27 mouse cellular contexts compared by ENCODE assay signal in the genomic region with DNA sequence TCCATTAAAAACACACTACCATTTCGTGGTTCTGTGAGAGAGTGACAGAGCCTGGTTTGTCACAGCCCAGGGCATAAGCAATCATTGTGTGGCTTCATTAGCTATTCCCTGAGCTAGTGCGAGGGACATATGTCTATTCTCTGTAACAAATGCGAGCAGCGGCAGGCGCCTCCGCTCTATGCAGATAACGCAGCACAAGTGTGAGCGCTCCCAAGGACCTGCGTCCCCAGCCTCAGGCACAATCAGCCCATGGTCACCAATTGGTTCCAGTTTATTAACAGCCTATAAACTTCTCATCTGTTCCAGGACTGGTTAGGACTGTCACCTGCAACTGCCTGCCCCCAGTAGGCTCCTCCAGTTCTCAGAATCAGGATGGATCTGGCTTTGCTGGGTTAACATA. TPM values are rescaled to one million over a fixed set of nuclear protein-coding genes. Genes with fewer than 3 reads are reported as not detected.
DNase-seq lines count a peak whose midpoint lies in the region; ATAC-seq and TF ChIP-seq lines count a peak whose summit lies in the region.
"Had no signal": no experiment of that assay in that cellular context is flagged by ENCODE, and none has a peak within 500 bp of the region (broad histone marks: within the 10 kb centered on the region; RNA-seq: fewer than 3 reads in every experiment).

No protein-coding gene starts in this region.

- H3K9ac ChIP-seq in hindbrain, embryonic 14.5 days, result no peak overlapping the region
- H3K9ac ChIP-seq in kidney, embryonic 16.5 days (replicated peaks; ENCODE audit: low read length), result no peak overlapping the region
- H3K9ac ChIP-seq: heart, embryonic 12.5 days had no signal

- no peak overlapping the region for H3K27ac ChIP-seq in hindbrain, embryonic 14.5 days
- no peak overlapping the region for H3K27ac ChIP-seq in kidney, embryonic 16.5 days (ENCODE audit: low read length)
- H3K27ac ChIP-seq: left cerebral cortex, adult 2 months had no signal

- WGBS in hindbrain, embryonic 14.5 days, result 12% methylated on average over 9 of the region's 9 CpGs
- 45% methylated on average over 9 of the region's 9 CpGs for WGBS in kidney, embryonic 16.5 days

- intact Hi-C loops in left cerebral cortex, postnatal 4 days (cut with DNase I), result no loop called here

- peak; percentile 31 for DNase-seq in left cerebral cortex, postnatal 4 days
- no peak for DNase-seq in left cerebral cortex, adult 18-20 months (ENCODE audit: low spot score in 2 of 2)
- DNase-seq in brain, adult 2 months (ENCODE audit: low read depth, low spot score), result peak; percentile 30
- peak; percentile 77 for DNase-seq in brain, embryonic 14.5 days (ENCODE audit: low read depth)
- DNase-seq in hindbrain, embryonic 14.5 days (ENCODE audit: low spot score), result no peak
- no peak for DNase-seq in urinary bladder, adult 18-20 months (ENCODE audit: low spot score in 2 of 2)
- DNase-seq: adrenal gland, adult 2 months; cerebellum, postnatal 10 days; gastrocnemius, postnatal 10 days; heart, adult 11 months; heart, postnatal 14 days; kidney, adult 9 months; kidney, postnatal 36 days; lung, adult 18-20 months; lung, postnatal 14 days; right cerebral cortex, postnatal 14 days; spleen, adult 18-20 months; thymus, postnatal 4 days had no signal

- no peak for TF ChIP-seq CTCF in brain, embryonic 14.5 days (IDR thresholded peaks at IDR 0.05; ENCODE audit: borderline replicate concordance, extremely low read depth, insufficient read depth, insufficient read length)

- H3K4me3 ChIP-seq in hindbrain, embryonic 14.5 days (replicated peaks; ENCODE audit: low read length), result no peak overlapping the region
- no peak overlapping the region for H3K4me3 ChIP-seq in kidney, embryonic 16.5 days (ENCODE audit: low read length)
- H3K4me3 ChIP-seq: heart, embryonic 12.5 days; left cerebral cortex, adult 2 months; myocyte had no signal

- H3K27me3 ChIP-seq in hindbrain, embryonic 14.5 days (ENCODE audit: control insufficient read depth, insufficient read depth, low read length), result peaks cover 65% of the 10 kb centered on the region
- H3K27me3 ChIP-seq in kidney, embryonic 16.5 days (ENCODE audit: insufficient read depth, low read length), result peaks cover 54% of the 10 kb centered on the region

- H3K4me2 ChIP-seq in hindbrain, embryonic 14.5 days (replicated peaks), result no peak overlapping the region
- no peak overlapping the region for H3K4me2 ChIP-seq in kidney, embryonic 16.5 days (replicated peaks; ENCODE audit: low read depth, low read length)
- H3K4me2 ChIP-seq: heart, embryonic 12.5 days; liver, embryonic 11.5 days had no signal

- H3K9me3 ChIP-seq in hindbrain, embryonic 14.5 days (ENCODE audit: control insufficient read depth, low read length), result no peaks in the 10 kb centered on the region
- H3K9me3 ChIP-seq in kidney, embryonic 16.5 days (ENCODE audit: low read length), result no peaks in the 10 kb centered on the region
- H3K9me3 ChIP-seq: heart, embryonic 12.5 days had no signal

- H3K4me1 ChIP-seq in hindbrain, embryonic 14.5 days (replicated peaks; ENCODE audit: control insufficient read depth, insufficient read depth, low read length), result no peaks in the 10 kb centered on the region
- no peaks in the 10 kb centered on the region for H3K4me1 ChIP-seq in kidney, embryonic 16.5 days (ENCODE audit: insufficient read depth, low read length)
- H3K4me1 ChIP-seq: heart, embryonic 12.5 days had no signal

- no peak for TF ChIP-seq POLR2A in brain, embryonic 14.5 days (IDR thresholded peaks at IDR 0.05; ENCODE audit: borderline replicate concordance, extremely low read depth, insufficient read depth, insufficient read length, poor library complexity, severe bottlenecking)

- ATAC-seq in hindbrain, embryonic 14.5 days (ENCODE audit: low FRiP score), result peak; percentile 65; the same call in 1 of the 2 replicates
- no peak for ATAC-seq in kidney, embryonic 16.5 days (ENCODE audit: low FRiP score, low TSS enrichment)
- ATAC-seq in megakaryocyte-erythroid progenitor cell, adult 5-6 weeks (replicated peaks; ENCODE audit: low FRiP score, low TSS enrichment, poor library complexity, severe bottlenecking), result no peak

- H3K36me3 ChIP-seq in hindbrain, embryonic 14.5 days (replicated peaks; ENCODE audit: control insufficient read depth, insufficient read depth), result no peaks in the 10 kb centered on the region
- no peaks in the 10 kb centered on the region for H3K36me3 ChIP-seq in kidney, embryonic 16.5 days (ENCODE audit: insufficient read depth, low read length)
- H3K36me3 ChIP-seq: heart, embryonic 12.5 days had no signal

RNA-seq across cellular contexts. Expression of gene Olig2, which starts 21.0 kb away (rescaled TPM):
- total RNA-seq in left cerebral cortex, postnatal 4 days (2021), result 10 to 100 TPM; 30.9 to 34.9 TPM
- 10 to 100 TPM; 19.5 to 22.6 TPM for total RNA-seq in left cerebral cortex, adult 18-20 months (2021)
- polyA plus RNA-seq in brain, embryonic 14.5 days (2012; rRNA removed), result 25.1 and 26.7 TPM in 2 replicates
- polyA plus RNA-seq in hindbrain, embryonic 14.5 days (2014; fragmentation: Nextera tagmentation; extraction: Ambion mirVana), result 10.9 and 14.1 TPM in 2 replicates
- not detected in 2 replicates for polyA plus RNA-seq in kidney, embryonic 16.5 days (2015; fragmentation: Nextera tagmentation; extraction: Ambion mirVana)
- not detected in 2 replicates for total RNA-seq in megakaryocyte-erythroid progenitor cell, adult 5-6 weeks (2014; fragmentation: Nextera tagmentation)
- total RNA-seq in megakaryocyte-erythroid progenitor cell, adult 5-6 weeks (2017), result not detected in 2 replicates
- total RNA-seq: adrenal gland, adult 2 months; gastrocnemius, postnatal 10 days; heart, postnatal 14 days had no signal
- polyA plus RNA-seq: adrenal gland, adult 2 months; heart, embryonic 12.5 days; intestine, embryonic 14.5 days; limb, embryonic 11.5 days; liver, embryonic 11.5 days; myocyte had no signal

RNA-seq across cellular contexts. Expression of gene Olig1, which starts 23.3 kb away (rescaled TPM):
- 100 to 1,000 TPM in 1 of 2 experiments, 10 to 100 TPM in 1; 95.9 to 102 TPM for total RNA-seq in left cerebral cortex, postnatal 4 days (2021)
- 10 to 100 TPM; 67.3 to 77.0 TPM for total RNA-seq in left cerebral cortex, adult 18-20 months (2021)
- polyA plus RNA-seq in brain, embryonic 14.5 days (2012; rRNA removed), result 47.7 and 61.3 TPM in 2 replicates
- polyA plus RNA-seq in hindbrain, embryonic 14.5 days (2014; fragmentation: Nextera tagmentation; extraction: Ambion mirVana), result 93.4 and 118 TPM in 2 replicates
- polyA plus RNA-seq in kidney, embryonic 16.5 days (2015; fragmentation: Nextera tagmentation; extraction: Ambion mirVana), result 0.14 TPM in 1 of 2 replicates, not detected in the other
- not detected in 2 replicates for total RNA-seq in megakaryocyte-erythroid progenitor cell, adult 5-6 weeks (2014; fragmentation: Nextera tagmentation)
- total RNA-seq in megakaryocyte-erythroid progenitor cell, adult 5-6 weeks (2017), result not detected in 2 replicates
- total RNA-seq: heart, postnatal 14 days; megakaryocyte, adult 5-6 weeks had no signal
- polyA plus RNA-seq: heart, embryonic 12.5 days; limb, embryonic 11.5 days; liver, embryonic 11.5 days; myocyte had no signal

Comparison
In these comparisons a context has a peak if more than half of its experiments do, and no peak if none do; other contexts are left out.
1. DNase-seq: peak in left cerebral cortex, postnatal 4 days (single experiment), brain, adult 2 months (single experiment) and brain, embryonic 14.5 days (single experiment); none in left cerebral cortex, adult 18-20 months (0 of 2), hindbrain, embryonic 14.5 days (single experiment) and urinary bladder, adult 18-20 months (0 of 2).
2. RNA of gene Olig2, which starts 21.0 kb away (total RNA-seq): 30.9 to 34.9 TPM in left cerebral cortex, postnatal 4 days and 19.5 to 22.6 TPM in left cerebral cortex, adult 18-20 months; not detected in megakaryocyte-erythroid progenitor cell, adult 5-6 weeks; every median in the first group is over 10 times any median in the second.
3. RNA of gene Olig1, which starts 23.3 kb away (total RNA-seq): 95.9 to 102 TPM in left cerebral cortex, postnatal 4 days and 67.3 to 77.0 TPM in left cerebral cortex, adult 18-20 months; not detected in megakaryocyte-erythroid progenitor cell, adult 5-6 weeks; every median in the first group is over 10 times any median in the second.